Mouse (Mus musculus): ENCODE results near the gene Scn7a. TPM values are rescaled to one million over a fixed set of nuclear protein-coding genes. Genes with fewer than 3 reads are reported as not detected.

Scn7a gene
- polyA plus RNA-seq, 1 experiment from 2014 or later = 25.2 TPM

DNA sequence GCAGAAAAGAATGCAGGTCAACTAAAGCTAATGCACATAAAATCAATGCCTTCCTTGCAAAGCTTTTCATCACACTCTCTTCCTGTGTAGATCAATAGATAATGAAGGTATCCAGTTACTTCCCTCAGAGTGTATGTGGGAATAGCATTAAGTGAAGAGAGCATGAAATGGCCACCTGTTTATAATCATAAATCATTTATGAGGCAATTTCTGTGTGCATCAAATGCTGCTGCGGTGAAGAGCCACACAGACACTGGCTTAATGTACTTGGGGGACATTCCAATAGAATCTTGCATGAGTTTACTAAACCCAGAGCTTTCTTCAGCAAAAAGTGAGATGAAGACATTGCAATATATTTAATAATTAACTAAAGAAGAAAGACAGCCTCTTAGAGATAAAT is 122.7 kb downstream of the Scn7a start:
- Histone ChIP-seq H3K4me3 (ENCODE audit: low read depth, low read length) (no peak overlapping the region), H3K36me3 (ENCODE audit: insufficient read depth) (no peaks in the 10 kb centered on the region), H3K4me1 (ENCODE audit: insufficient read depth) (no peaks in the 10 kb centered on the region), H3K27ac (ENCODE audit: low read depth) (no peak overlapping the region), H3K9ac (no peak overlapping the region), H3K27me3 (ENCODE audit: insufficient read depth, low read length) (no peaks in the 10 kb centered on the region), H3K9me3 (ENCODE audit: low read depth, low read length) (no peaks in the 10 kb centered on the region), H3K4me2 (no peak overlapping the region)
- ATAC-seq (ENCODE audit: insufficient read depth) (no peak), DNase-seq (no peak)
- no peak for TF ChIP-seq CTCF (IDR thresholded peaks at IDR 0.05; ENCODE audit: low read depth)
- 56% methylated on average over 1 of the region's 1 CpGs for WGBS

DNA sequence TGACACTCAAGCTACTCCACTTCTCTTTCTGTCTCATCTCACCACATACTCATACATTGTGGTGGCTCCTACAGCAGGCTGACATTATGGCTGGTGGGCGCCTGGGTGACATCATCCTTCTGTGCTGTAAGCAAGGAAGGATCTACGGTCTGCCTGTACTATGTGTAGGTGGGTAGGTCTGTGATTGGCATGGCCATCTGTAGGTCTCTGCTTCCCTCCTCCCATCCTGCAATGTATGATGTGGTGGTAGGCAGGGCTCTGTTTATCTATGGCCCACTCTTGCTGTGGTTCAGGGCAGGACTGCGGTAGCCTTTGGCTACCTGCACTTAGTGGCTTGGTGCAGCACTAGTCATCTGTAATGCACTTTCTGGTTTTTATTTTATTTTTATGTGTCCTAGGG is 128.3 kb downstream of the Scn7a start:
- no peak overlapping the region for H3K9ac ChIP-seq
- DNase-seq (no peak), ATAC-seq (ENCODE audit: insufficient read depth) (no peak)
- WGBS = 86% methylated on average over 3 of the region's 3 CpGs
- H3K9me3 ChIP-seq (ENCODE audit: low read depth, low read length) = no peaks in the 10 kb centered on the region
- no peak overlapping the region for H3K27ac ChIP-seq (ENCODE audit: low read depth)
- no peak overlapping the region for H3K4me3 ChIP-seq (ENCODE audit: low read depth, low read length)
- TF ChIP-seq CTCF (IDR thresholded peaks at IDR 0.05; ENCODE audit: low read depth) = no peak
- no peak overlapping the region for H3K4me2 ChIP-seq
- no peaks in the 10 kb centered on the region for H3K36me3 ChIP-seq (ENCODE audit: insufficient read depth)
- no peaks in the 10 kb centered on the region for H3K27me3 ChIP-seq (ENCODE audit: insufficient read depth, low read length)
- no peaks in the 10 kb centered on the region for H3K4me1 ChIP-seq (ENCODE audit: insufficient read depth)

DNA sequence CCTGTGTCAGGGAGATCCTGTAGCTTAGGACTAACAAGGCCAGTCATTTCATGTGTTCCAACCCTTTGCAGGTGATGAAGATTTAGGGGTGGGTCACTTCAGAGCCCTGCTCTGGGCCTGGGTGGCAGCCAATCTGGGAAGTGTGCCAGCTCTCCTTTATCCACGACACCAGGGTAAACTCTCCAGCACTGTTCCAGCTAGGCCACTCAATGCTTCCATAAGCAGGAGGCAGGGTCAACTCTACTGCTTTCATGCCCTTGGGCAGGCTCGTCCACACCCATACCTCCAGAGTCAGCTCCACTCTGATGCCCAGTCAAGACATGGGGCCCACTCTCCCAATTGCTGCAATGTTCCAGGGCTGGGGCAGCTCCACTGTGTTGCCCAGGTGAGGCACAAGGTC is 129.3 kb downstream of the Scn7a start:
- Histone ChIP-seq H3K9me3 (ENCODE audit: low read depth, low read length) (no peaks in the 10 kb centered on the region), H3K4me3 (ENCODE audit: low read depth, low read length) (no peak overlapping the region), H3K4me1 (ENCODE audit: insufficient read depth) (no peaks in the 10 kb centered on the region), H3K36me3 (ENCODE audit: insufficient read depth) (no peaks in the 10 kb centered on the region), H3K27ac (ENCODE audit: low read depth) (no peak overlapping the region), H3K9ac (no peak overlapping the region), H3K27me3 (ENCODE audit: insufficient read depth, low read length) (no peaks in the 10 kb centered on the region), H3K4me2 (no peak overlapping the region)
- ATAC-seq (ENCODE audit: insufficient read depth) (peak; percentile 56; the same call in 1 of the 2 replicates), DNase-seq (peak; percentile 15)
- 46% methylated on average over 2 of the region's 2 CpGs for WGBS
- no peak for TF ChIP-seq CTCF (IDR thresholded peaks at IDR 0.05; ENCODE audit: low read depth)

DNA sequence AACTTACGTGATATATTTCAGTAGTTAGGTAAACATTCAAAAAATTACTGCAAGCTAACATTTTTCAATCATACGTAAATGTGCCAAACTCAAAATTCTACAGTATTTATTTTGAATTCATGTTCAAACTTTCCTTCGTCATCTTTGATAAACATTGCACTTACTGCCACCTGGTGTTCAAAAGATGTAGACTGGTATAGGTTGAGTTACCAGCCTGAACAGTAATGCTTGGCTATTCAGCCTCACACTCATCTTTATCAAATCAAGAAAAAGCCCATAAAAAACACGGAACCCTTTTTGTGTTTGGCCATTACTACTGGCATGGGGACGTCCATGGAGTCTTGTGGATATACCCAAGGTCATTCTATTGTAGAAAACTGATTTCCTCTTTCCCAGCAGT is 140.3 kb downstream of the Scn7a start:
- Histone ChIP-seq H3K36me3 (ENCODE audit: insufficient read depth) (no peaks in the 10 kb centered on the region), H3K4me2 (no peak overlapping the region), H3K4me3 (ENCODE audit: low read depth, low read length) (no peak overlapping the region), H3K9me3 (ENCODE audit: low read depth, low read length) (no peaks in the 10 kb centered on the region), H3K27ac (ENCODE audit: low read depth) (no peak overlapping the region), H3K9ac (no peak overlapping the region), H3K27me3 (ENCODE audit: insufficient read depth, low read length) (no peaks in the 10 kb centered on the region), H3K4me1 (ENCODE audit: insufficient read depth) (no peaks in the 10 kb centered on the region)
- DNase-seq (peak; percentile 81), ATAC-seq (ENCODE audit: insufficient read depth) (no peak)
- WGBS = 19% methylated on average over 5 of the region's 5 CpGs
- TF ChIP-seq CTCF (IDR thresholded peaks at IDR 0.05; ENCODE audit: low read depth) = peak; percentile 64

DNA sequence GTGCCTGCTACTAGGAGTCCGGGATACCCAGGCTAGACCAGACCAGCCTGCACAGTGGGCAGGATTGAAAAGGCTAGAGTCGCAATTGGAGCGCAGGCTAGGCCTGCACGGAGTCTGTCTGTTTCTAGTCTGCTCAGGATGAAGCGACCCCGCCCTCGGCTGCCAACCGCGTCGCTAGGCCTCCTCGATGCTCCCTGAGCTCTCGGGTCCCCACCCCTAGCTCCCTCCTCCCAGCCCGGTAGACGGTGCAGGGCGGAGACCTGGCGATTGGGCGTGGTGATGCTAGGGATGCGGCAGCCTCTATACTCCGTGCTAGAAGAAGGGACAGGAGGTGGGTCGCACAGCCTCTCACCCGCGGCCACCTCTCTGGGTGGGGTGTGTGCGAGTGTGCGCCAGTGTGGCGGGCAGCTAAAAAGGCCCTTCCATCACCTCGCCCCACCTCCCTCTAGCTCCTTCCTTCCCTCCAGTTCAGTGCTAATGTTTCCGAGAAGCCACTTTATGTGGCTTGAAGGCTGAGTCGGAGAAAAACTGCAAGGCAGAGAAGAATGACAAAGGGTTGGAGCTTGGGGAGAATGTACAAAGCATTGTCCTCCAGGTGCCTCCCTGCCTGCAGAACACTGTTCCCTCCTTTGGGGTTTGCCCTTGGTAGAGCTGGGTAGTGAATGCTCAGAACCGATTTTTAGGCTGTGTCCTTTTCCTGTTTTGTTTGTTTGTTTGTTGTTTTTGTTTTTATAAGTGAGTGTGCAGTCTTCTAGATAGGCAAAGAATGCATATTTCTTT is 149.9 kb downstream of the Scn7a start, which contains the start of gene Scn9a:
Gene Scn9a, minus strand, starts transcription at position 383 of the 780 bp plus-strand sequence.
- Histone ChIP-seq H3K4me2 (peak within 1 kb of the TSS; percentile 55), H3K4me3 (ENCODE audit: low read depth, low read length) (peak within 1 kb of the TSS; percentile 24), H3K27me3 (ENCODE audit: insufficient read depth, low read length) (peaks cover 12% of the 10 kb centered on the region), H3K36me3 (ENCODE audit: insufficient read depth) (no peaks in the 10 kb centered on the region), H3K9ac (no peak within 1 kb of the TSS), H3K9me3 (ENCODE audit: low read depth, low read length) (no peaks in the 10 kb centered on the region), H3K27ac (ENCODE audit: low read depth) (no peak within 1 kb of the TSS), H3K4me1 (ENCODE audit: insufficient read depth) (no peaks in the 10 kb centered on the region)
- DNase-seq (peak; percentile 15), ATAC-seq (ENCODE audit: insufficient read depth) (peak; percentile 76)
- no peak for TF ChIP-seq CTCF (IDR thresholded peaks at IDR 0.05; ENCODE audit: low read depth)
- WGBS = 2% methylated on average over 29 of the region's 29 CpGs

DNA sequence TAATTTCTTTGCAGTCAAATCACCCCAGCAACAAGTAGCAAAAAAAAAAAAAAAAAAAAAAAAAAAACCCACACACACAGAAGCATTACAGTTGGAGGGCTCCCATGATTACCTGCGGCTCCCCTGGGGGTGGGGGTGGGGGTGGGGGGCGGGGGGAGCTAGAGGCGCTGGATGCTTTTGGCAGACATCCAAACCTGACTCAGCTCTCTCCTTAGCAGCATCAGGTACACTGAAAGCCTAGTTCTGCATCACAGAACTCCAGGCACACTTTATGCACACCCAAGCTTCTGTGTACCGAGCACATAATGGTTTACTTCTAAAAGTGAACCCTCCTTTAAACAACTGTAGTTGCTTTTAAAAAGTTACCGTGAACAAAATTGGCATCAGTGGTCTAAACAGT is 152.0 kb downstream of the Scn7a start:
- peak; percentile 28 for DNase-seq
- no peak for ATAC-seq (ENCODE audit: insufficient read depth)
- WGBS = 22% methylated on average over 5 of the region's 5 CpGs

More for the DNA sequence above, 152.0 kb downstream of the Scn7a start:
- Histone ChIP-seq H3K9me3 (ENCODE audit: low read depth, low read length) (no peaks in the 10 kb centered on the region), H3K4me2 (no peak overlapping the region), H3K4me1 (ENCODE audit: insufficient read depth) (no peaks in the 10 kb centered on the region), H3K27ac (ENCODE audit: low read depth) (no peak overlapping the region), H3K36me3 (ENCODE audit: insufficient read depth) (no peaks in the 10 kb centered on the region), H3K4me3 (ENCODE audit: low read depth, low read length) (no peak overlapping the region), H3K27me3 (ENCODE audit: insufficient read depth, low read length) (peaks cover 12% of the 10 kb centered on the region), H3K9ac (no peak overlapping the region)
- TF ChIP-seq CTCF (IDR thresholded peaks at IDR 0.05; ENCODE audit: low read depth) = no peak

Other genes with a start within 250 kb of the Scn7a start
- 0.15 and 0.18 TPM in 2 replicates for gene Scn9a, start 150.0 kb downstream of the Scn7a start, polyA plus RNA-seq (2014; fragmentation: Nextera tagmentation; extraction: Ambion mirVana)

Measured in lung, embryonic 14.5 days (tissue).